Mouse (Mus musculus): ENCODE measurements around the gene Tmem106b. TPM values are rescaled to one million over a fixed set of nuclear protein-coding genes. Genes with fewer than 3 reads are reported as not detected.

The Tmem106b gene
- total RNA-seq, 1 experiment from 2014 or later, result 42.0 TPM

Other genes with a start within 250 kb of the Tmem106b start
- gene Vwde, start 155.2 kb downstream of the Tmem106b start, total RNA-seq (2017), result not detected in 3 replicates

All from monocyte, adult 5-6 weeks (primary cell).